Mouse (Mus musculus) urinary bladder, postnatal 4 days (tissue): ENCODE measurements around the gene Ubald2.

Experiments
- DNase-seq, 2 experiments: peaks; one replicate each; pipeline ENCODE4 v3.0.0; 2021 to 2022; ENCODE audit warnings: low spot score in 2 of 2

Gene Ubald2

GRCm38 (mm10) chr11:116434287-116434966 lies 533 bp downstream of the Ubald2 start:
- DNase-seq = peak; percentile 78 to 80

GRCm38 (mm10) chr11:116434967-116435752 lies 1.3 kb downstream of the Ubald2 start:
- DNase-seq = no peak

DNA sequence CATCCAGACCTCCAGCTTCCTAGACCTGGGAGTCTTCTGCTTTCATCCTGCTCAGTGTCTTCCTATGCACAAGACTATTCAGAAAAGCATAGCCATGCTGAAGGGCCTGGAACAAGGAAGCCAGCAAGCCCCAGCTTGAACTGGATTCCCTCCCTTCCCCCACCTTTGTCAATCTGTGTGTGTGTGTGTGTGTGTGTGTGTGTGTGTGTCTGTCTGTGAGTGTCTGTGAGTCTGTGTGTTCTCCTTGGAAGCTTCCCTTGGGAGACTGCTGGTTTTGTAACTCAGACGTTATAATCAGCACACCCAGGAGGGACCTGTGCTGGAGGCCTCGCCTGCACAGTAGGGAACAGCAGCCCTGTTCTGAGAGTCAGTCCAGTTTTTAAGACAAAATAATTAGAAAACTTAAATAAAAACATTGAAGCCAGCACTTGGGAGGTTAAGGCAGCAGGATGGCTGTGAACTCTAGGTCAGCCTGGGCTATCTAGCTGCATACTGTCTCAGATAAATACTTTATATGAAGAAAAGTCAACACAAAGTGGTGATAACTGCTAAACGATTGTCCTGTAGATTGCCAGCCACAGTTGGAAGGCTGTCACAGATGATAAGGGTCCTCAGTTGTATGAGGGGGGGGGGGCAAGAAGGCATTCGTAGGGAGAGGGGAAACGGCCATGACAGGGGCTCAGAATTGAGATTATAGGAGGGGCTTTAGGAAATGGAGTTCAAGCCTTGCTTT lies 2.3 kb downstream of the Ubald2 start:
- DNase-seq = no peak

GRCm38 (mm10) chr11:116436725-116437331 lies 2.9 kb downstream of the Ubald2 start:
- DNase-seq = no peak

- no peak for DNase-seq
Measured at GRCm38 (mm10) chr11:116437541-116437940, 3.6 kb downstream of the Ubald2 start.

DNA sequence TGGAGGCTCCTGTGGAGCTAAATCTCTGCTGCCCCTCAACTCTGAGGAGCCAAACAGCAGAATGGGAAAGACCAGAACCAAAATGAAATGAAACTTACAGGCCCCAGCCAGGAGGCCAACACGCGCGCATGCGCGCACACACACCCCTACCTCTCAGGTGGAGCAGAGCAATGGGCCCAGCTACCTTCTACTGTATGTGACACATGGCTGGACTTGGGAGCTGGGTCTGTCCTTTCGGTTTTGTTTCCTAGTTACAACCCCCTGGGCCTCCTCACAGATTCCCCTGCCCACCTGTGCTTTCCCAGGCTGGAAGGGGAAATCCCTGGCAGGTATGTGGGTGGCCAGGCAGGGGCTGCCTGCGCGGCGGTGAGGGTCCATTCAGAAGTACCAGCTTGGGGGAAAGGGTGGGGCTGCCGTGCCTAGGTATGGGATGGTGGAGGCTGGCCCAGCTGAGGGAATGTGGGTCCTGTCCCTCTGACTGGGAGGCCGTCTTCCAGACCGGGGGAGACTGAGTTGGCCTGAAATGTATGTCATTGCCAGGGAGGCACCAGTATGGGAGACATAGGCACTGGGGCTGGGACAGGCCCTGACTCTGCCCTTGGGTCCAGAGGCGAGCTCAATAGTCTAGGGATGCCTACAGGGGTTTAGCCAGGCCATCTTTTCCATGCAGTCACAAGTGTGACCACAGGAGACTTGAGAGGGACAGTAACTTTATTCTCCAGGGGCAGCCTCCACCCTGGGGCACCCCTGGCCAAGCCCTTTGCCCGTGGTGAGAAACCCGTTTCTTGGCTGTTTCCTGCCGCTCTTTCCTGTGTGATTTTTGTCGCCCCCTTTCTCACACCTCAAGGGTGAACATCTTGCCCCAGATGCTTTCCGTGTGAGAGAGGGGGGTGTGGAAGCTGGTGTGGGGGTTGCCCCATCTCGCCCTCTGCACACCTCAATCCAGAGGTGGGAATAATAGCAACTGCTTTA lies 5.7 kb downstream of the Ubald2 start:
- no peak for DNase-seq

GRCm38 (mm10) chr11:116440408-116441068 lies 6.6 kb downstream of the Ubald2 start:
- DNase-seq = no peak

DNA sequence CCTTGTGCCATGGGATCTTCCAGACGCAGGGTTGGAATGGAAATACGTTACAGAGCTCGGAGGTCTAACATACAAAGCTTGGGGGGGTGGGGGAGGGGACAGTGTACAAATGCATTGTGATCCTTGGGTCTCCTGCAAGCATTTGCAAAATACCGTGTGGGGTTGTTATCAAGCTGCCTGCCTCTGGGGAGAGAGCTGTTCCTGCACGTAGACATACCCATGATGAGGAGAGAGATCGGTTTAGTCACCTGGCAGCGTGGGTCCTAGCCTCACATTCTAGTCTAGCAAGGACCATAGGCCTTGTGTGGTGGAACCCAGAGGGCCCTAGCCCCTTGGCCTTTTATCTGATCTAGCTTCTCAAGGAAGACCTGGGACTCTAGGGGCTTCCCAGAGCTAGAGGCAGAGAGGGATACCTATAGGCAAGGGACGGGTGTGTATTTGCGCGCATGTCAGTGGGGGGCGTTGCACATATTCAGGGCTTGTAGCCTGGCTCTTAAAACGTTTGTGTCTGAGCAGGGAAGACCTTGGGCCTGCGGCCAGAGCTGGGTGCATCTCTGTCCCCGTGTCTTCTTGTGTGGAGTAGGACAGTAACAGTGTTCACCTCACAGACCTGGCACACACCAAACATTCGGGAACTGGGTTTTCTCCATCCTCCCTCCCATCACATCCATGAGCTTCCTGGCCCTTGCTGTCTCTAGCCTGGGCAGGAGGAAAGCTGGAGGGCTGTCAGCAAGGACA lies 8.4 kb downstream of the Ubald2 start:
- DNase-seq = no peak

- no peak for DNase-seq
Measured at GRCm38 (mm10) chr11:116442867-116443177, 8.9 kb downstream of the Ubald2 start.

- no peak for DNase-seq
Measured at GRCm38 (mm10) chr11:116443311-116443710, 9.4 kb downstream of the Ubald2 start.

GRCm38 (mm10) chr11:116443935-116444334 lies 10.0 kb downstream of the Ubald2 start:
- DNase-seq = no peak

GRCm38 (mm10) chr11:116445596-116446307 lies 11.9 kb downstream of the Ubald2 start:
- DNase-seq = peak; percentile 83 to 95

- no peak for DNase-seq
Measured at GRCm38 (mm10) chr11:116446308-116446887, 12.5 kb downstream of the Ubald2 start.

GRCm38 (mm10) chr11:116447822-116448221 lies 13.9 kb downstream of the Ubald2 start:
- DNase-seq = no peak

DNA sequence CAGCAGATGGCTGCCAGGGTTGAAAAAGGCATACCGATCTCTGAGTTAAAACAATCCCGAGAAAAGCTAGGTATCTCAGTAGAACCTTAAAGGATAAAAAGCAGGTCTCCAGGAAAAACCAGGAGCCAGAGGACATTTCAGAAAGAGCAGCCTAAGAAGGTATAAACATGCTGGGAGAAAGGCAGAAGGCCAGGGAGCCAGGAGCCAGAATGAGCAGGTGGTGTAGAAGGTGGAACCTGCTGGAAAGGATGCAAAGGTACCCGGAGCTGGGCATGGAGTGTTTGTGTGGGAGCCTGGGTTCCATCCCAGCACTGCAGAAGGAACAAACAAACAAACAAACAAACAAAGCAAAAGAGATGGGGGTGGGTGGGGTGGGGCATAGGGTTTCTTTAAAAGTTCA lies 15.4 kb downstream of the Ubald2 start:
- no peak for DNase-seq

- no peak for DNase-seq
Measured at GRCm38 (mm10) chr11:116453889-116454288, 20.0 kb downstream of the Ubald2 start.

GRCm38 (mm10) chr11:116456234-116456633 lies 22.3 kb downstream of the Ubald2 start:
- DNase-seq = no peak

DNA sequence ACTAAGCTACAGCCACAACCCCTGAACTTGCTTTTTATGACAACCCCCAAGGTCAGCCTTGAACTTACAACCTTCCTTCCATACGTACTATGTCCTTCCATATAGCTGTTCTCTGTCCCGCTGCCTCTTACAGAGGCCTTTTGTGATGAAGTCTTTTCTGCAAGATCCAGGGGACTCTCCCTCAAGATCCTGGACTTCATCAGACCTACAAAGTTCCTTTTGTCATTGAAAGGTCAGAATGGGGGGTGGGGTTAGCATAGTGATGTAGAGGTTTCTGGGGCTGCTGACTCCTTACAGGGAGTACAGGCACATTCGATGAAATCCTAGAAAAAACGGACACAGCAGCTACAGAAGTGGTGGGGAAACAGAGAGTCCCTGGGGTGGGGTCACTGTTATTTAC lies 25.9 kb downstream of the Ubald2 start:
- DNase-seq = no peak

DNA sequence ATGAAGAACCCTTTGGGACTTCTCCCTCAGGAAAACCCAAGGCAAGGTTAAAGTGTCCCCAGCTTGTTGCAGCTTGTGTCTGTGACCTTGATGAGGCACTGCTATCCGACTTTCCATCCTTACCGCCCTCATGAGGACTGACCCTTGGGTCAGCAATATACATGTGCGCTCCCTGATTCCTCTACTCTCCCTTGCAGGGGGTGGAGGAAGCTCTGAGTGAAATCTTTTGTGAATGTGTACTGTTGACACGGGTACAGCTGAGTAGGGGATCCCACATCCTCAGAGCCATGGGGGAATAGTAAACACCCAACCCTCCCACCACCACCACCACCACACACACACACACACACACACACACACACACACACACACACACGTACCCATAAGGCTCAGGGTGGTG lies 29.4 kb downstream of the Ubald2 start:
- DNase-seq = no peak
